Mouse (Mus musculus): ENCODE measurements around the gene Fam184a.

Gene Fam184a

GRCm38 (mm10) chr10:53750955-53751652, at the start of gene Fam184a:
Fam184a (minus strand) TSS chr10:53751123.
- DNase-seq (ENCODE audit: extremely low read depth, low read depth, low spot score), result no peak

- DNase-seq (ENCODE audit: extremely low read depth, low read depth, low spot score), result no peak
Measured at GRCm38 (mm10) chr10:53796258-53796581, 45.3 kb upstream of the Fam184a start.

GRCm38 (mm10) chr10:53795567-53796257, 44.8 kb upstream of the Fam184a start:
- no peak for DNase-seq (ENCODE audit: extremely low read depth, low read depth, low spot score)

- DNase-seq (ENCODE audit: extremely low read depth, low read depth, low spot score), result no peak
Measured at GRCm38 (mm10) chr10:53791281-53791680, 40.4 kb upstream of the Fam184a start.

- no peak for DNase-seq (ENCODE audit: extremely low read depth, low read depth, low spot score)
Measured at GRCm38 (mm10) chr10:53776591-53776990, 25.7 kb upstream of the Fam184a start.

GRCm38 (mm10) chr10:53772708-53773107, 21.8 kb upstream of the Fam184a start:
- DNase-seq (ENCODE audit: extremely low read depth, low read depth, low spot score), result no peak

- DNase-seq (ENCODE audit: extremely low read depth, low read depth, low spot score), result no peak
Measured at GRCm38 (mm10) chr10:53771480-53771879, 20.6 kb upstream of the Fam184a start.

- DNase-seq (ENCODE audit: extremely low read depth, low read depth, low spot score), result no peak
Measured at GRCm38 (mm10) chr10:53768745-53769144, 17.8 kb upstream of the Fam184a start.

- DNase-seq (ENCODE audit: extremely low read depth, low read depth, low spot score), result no peak
Measured at GRCm38 (mm10) chr10:53765471-53765870, 14.5 kb upstream of the Fam184a start.

- no peak for DNase-seq (ENCODE audit: extremely low read depth, low read depth, low spot score)
Measured at GRCm38 (mm10) chr10:53752723-53753122, 1.8 kb upstream of the Fam184a start.

- DNase-seq (ENCODE audit: extremely low read depth, low read depth, low spot score), result no peak
Measured at GRCm38 (mm10) chr10:53750275-53750954, 508 bp downstream of the Fam184a start.

GRCm38 (mm10) chr10:53746039-53746438, 4.9 kb downstream of the Fam184a start:
- DNase-seq (ENCODE audit: extremely low read depth, low read depth, low spot score), result no peak

GRCm38 (mm10) chr10:53742961-53743360, 8.0 kb downstream of the Fam184a start:
- DNase-seq (ENCODE audit: extremely low read depth, low read depth, low spot score), result no peak

- DNase-seq (ENCODE audit: extremely low read depth, low read depth, low spot score), result no peak
Measured at GRCm38 (mm10) chr10:53740014-53740413, 10.9 kb downstream of the Fam184a start.

- DNase-seq (ENCODE audit: extremely low read depth, low read depth, low spot score), result no peak
Measured at GRCm38 (mm10) chr10:53738842-53739241, 12.1 kb downstream of the Fam184a start.

GRCm38 (mm10) chr10:53735201-53735865, 15.6 kb downstream of the Fam184a start:
- DNase-seq (ENCODE audit: extremely low read depth, low read depth, low spot score), result no peak

- no peak for DNase-seq (ENCODE audit: extremely low read depth, low read depth, low spot score)
Measured at GRCm38 (mm10) chr10:53732324-53732723, 18.6 kb downstream of the Fam184a start.

- no peak for DNase-seq (ENCODE audit: extremely low read depth, low read depth, low spot score)
Measured at GRCm38 (mm10) chr10:53728883-53729282, 22.0 kb downstream of the Fam184a start.

- no peak for DNase-seq (ENCODE audit: extremely low read depth, low read depth, low spot score)
Measured at GRCm38 (mm10) chr10:53725301-53725700, 25.6 kb downstream of the Fam184a start.

- no peak for DNase-seq (ENCODE audit: extremely low read depth, low read depth, low spot score)
Measured at GRCm38 (mm10) chr10:53704516-53704915, 46.4 kb downstream of the Fam184a start.

- no peak for DNase-seq (ENCODE audit: extremely low read depth, low read depth, low spot score)
Measured at GRCm38 (mm10) chr10:53698531-53698930, 52.4 kb downstream of the Fam184a start.

GRCm38 (mm10) chr10:53694757-53695156, 56.2 kb downstream of the Fam184a start:
- DNase-seq (ENCODE audit: extremely low read depth, low read depth, low spot score), result no peak

Data from fat pad, adult 2 months (tissue).